Mouse (Mus musculus) embryonic facial prominence, embryonic 11.5 days (tissue): ENCODE results near the gene AV320801. TPM values are rescaled to one million over a fixed set of nuclear protein-coding genes. Genes with fewer than 3 reads are reported as not detected.
"Not testable (repeated sequence)": the region's sequence is repeated elsewhere in the genome, so short reads cannot be mapped to it uniquely, and the experiment has no call there.

Experiments
- ATAC-seq: fragments of 200-750 bp; cut with Nextera tagmentation; replicated peaks from 2 replicates; pipeline ENCODE4 v1.8.0; 2017; ENCODE audit warnings: low read depth; ENCODE audit not compliant: insufficient number of reproducible peaks, low FRiP score, low TSS enrichment
- DNase-seq: peaks from one replicate; pipeline ENCODE4 v3.0.0-alpha.2; 2015; ENCODE audit warnings: low spot score
- H3K27ac ChIP-seq: fragments of 300-500 bp; sonication (generic); replicated peaks from 2 replicates; pipeline ENCODE4 v1.5.1; 2014; ENCODE audit warnings: mild to moderate bottlenecking, low read depth, low read length, control low read depth
- H3K27me3 ChIP-seq: fragments of 300-500 bp; sonication (generic); 2 replicates; pipeline ENCODE4 v1.6.1; 2014; ENCODE audit warnings: mild to moderate bottlenecking, low read length, moderate library complexity, mixed read lengths; ENCODE audit not compliant: control insufficient read depth, insufficient read depth
- H3K36me3 ChIP-seq: fragments of 300-500 bp; sonication (generic); replicated peaks from 2 replicates; pipeline ENCODE4 v1.6.1; 2014; ENCODE audit warnings: low read depth, mild to moderate bottlenecking, low read length, moderate library complexity, mixed read lengths; ENCODE audit not compliant: control insufficient read depth, insufficient read depth
- H3K4me1 ChIP-seq: fragments of 300-500 bp; sonication (generic); 2 replicates; pipeline ENCODE4 v1.6.1; 2014; ENCODE audit warnings: low read length, mixed read lengths; ENCODE audit not compliant: control insufficient read depth, insufficient read depth
- H3K4me2 ChIP-seq: fragments of 300-500 bp; sonication (generic); 2 replicates; pipeline ENCODE4 v1.6.1; 2014; ENCODE audit warnings: low read depth, mild to moderate bottlenecking, control low read depth, low read length, moderate library complexity
- H3K4me3 ChIP-seq: fragments of 300-500 bp; sonication (generic); 2 replicates; pipeline ENCODE4 v1.5.1; 2014; ENCODE audit warnings: low read depth, low read length, control low read depth
- H3K9ac ChIP-seq: fragments of 300-500 bp; sonication (generic); replicated peaks from 2 replicates; pipeline ENCODE4 v1.6.1; 2014; ENCODE audit warnings: mild to moderate bottlenecking, control low read depth, low read length
- H3K9me3 ChIP-seq: fragments of 300-500 bp; sonication (generic); replicated peaks from 2 replicates; pipeline ENCODE4 v1.6.1; 2016; ENCODE audit warnings: mild to moderate bottlenecking, low read length, inconsistent platforms, mixed read lengths; ENCODE audit not compliant: control insufficient read depth
- WGBS: fragments of 180-500 bp; shearing (Covaris S2); extraction: QIAGEN DNeasy Blood & Tissue Kit; methylation state at CpG from one replicate; pipeline ENCODE4 v1.1.7; 2014; 5-methylcytosine and 5-hydroxymethylcytosine counted together
- polyA plus RNA-seq: library from polyadenylated mRNA; unstranded; fragments of >200 nt; fragmentation: Nextera tagmentation; extraction: Ambion mirVana; gene quantifications from 2 replicates; pipeline ENCODE4 v1.2.1, GENCODE M21; 2014

Gene AV320801
- 0.06 TPM in 1 of 2 replicates, not detected in the other for polyA plus RNA-seq

DNA sequence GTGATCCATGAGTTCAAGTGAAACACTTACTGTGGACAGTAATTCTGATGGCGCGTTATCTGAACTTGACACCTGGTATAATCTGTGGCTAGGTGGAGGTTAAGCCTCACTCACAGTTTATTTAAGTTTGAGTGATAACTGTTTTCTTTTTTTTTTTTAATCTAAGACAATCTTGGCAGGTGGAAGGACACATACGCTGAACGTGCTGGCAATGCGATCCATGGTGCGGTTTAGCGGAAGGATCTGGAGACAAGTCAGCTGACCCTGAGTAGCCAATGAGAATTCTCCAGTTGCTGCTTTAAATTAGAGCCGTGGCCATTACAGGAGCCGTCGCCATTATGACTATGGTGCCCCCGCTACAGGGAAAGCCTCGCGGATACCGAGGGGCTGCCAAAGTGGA is at the start of gene AV320801:
AV320801 (plus strand) TSS at position 301 of the 400 bp plus-strand sequence.
- not testable (repeated sequence) for H3K9ac ChIP-seq, DNase-seq, ATAC-seq, H3K4me3 ChIP-seq, H3K4me2 ChIP-seq, H3K4me1 ChIP-seq, H3K27me3 ChIP-seq, H3K27ac ChIP-seq, H3K36me3 ChIP-seq, H3K9me3 ChIP-seq
- 100% methylated on average over 5 of the region's 14 CpGs for WGBS

DNA sequence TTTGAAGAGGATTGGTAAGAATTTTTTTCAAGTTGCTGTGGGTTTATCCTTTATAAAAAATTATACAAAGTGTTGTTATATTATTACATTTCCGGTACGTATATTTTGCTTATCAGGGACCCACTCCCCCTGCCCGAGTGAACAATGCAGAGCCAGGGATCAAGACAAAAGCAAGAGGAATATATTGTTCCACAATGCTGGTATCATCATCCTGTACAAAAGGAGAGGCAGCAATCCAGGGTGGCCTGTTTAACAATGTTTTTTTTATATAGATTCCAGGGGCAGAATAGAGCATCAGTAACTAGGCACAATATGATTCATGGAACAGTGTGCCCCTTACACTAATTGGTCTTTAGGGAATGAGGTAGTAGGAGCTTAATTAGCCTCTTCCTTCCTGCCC is 30.2 kb upstream of the AV320801 start:
- no CpG with 5 or more reads among the region's 3 CpGs for WGBS
- not testable (repeated sequence) for H3K27ac ChIP-seq, H3K9me3 ChIP-seq, H3K4me3 ChIP-seq, ATAC-seq, H3K36me3 ChIP-seq, H3K9ac ChIP-seq, DNase-seq, H3K4me1 ChIP-seq, H3K4me2 ChIP-seq, H3K27me3 ChIP-seq

DNA sequence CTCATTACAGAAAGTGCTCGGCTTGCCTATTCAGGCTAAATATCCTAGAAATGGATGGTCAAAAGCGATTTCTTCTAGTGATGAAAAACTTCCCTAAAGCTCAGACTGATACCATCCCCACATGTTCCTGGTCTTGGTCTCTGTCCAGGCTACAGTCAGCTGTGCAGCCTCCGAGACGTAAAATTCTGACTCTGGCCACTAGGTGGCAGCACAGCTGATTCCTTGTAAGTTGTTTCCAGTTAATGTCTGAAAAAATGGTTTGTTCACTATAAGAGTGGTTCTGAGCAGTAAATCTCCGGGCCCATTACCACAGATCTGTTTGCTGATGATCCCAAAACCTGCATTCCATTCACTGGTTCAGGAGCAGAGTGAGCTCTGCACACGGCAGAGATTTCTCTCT is 12.5 kb upstream of the AV320801 start:
- WGBS, result no CpG with 5 or more reads among the region's 6 CpGs

DNA sequence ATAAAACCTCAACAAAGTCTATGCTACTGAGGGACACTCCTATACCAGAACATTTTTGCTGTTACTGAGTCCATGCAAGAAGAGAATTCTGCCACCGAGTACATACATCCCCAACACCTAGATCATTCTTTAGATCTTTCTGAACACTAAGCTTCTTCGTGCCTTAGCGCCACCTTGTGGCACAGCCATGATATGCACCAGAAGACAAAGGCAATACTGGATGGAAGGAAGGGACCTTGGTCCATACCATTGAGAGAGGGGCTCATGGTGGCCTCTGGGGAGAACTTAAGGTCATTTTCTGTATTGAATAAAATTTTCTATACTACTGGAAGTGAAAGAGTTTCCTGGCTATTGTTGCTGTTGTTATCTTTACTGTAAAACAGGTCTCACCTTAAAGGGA is 11.2 kb upstream of the AV320801 start:
- not testable (repeated sequence) for H3K27me3 ChIP-seq, H3K27ac ChIP-seq, H3K36me3 ChIP-seq, H3K4me3 ChIP-seq, DNase-seq, ATAC-seq, H3K9ac ChIP-seq, H3K4me1 ChIP-seq, H3K4me2 ChIP-seq, H3K9me3 ChIP-seq
- no CpG with 5 or more reads among the region's 3 CpGs for WGBS

More for the DNA sequence above, 12.5 kb upstream of the AV320801 start:
- H3K36me3 ChIP-seq, H3K4me3 ChIP-seq, H3K9ac ChIP-seq, H3K27me3 ChIP-seq, H3K27ac ChIP-seq, H3K9me3 ChIP-seq, H3K4me1 ChIP-seq, H3K4me2 ChIP-seq, ATAC-seq, DNase-seq: not testable (repeated sequence)

Other genes starting within 250 kb of the AV320801 start
- gene Pramel3, start 192.3 kb upstream of the AV320801 start, polyA plus RNA-seq, result not detected in 2 replicates
- gene Gm5128, start 121.3 kb upstream of the AV320801 start, polyA plus RNA-seq, result not detected in 2 replicates
- gene Gm7903, start 60.8 kb upstream of the AV320801 start, polyA plus RNA-seq, result not detected in 2 replicates
- 0.08 TPM in 1 of 2 replicates, not detected in the other for gene Nxf7, start 104.2 kb downstream of the AV320801 start, polyA plus RNA-seq
- gene Prame, start 133.1 kb downstream of the AV320801 start, polyA plus RNA-seq, result 0.25 TPM in 1 of 2 replicates, not detected in the other
- not detected in 2 replicates for gene Tcp11x2, start 199.2 kb downstream of the AV320801 start, polyA plus RNA-seq
- gene Tmsb15a, start 230.7 kb downstream of the AV320801 start, polyA plus RNA-seq, result not detected in 2 replicates
- gene Armcx5, start 248.1 kb downstream of the AV320801 start, polyA plus RNA-seq, result 11.3 and 11.6 TPM in 2 replicates
- gene Gprasp1, start 248.1 kb downstream of the AV320801 start, polyA plus RNA-seq, result 64.6 and 64.7 TPM in 2 replicates